Mouse (Mus musculus): ENCODE results near the gene B230219D22Rik. TPM values are rescaled to one million over a fixed set of nuclear protein-coding genes. Genes with fewer than 3 reads are reported as not detected.
"Not testable (repeated sequence)": the region's sequence is repeated elsewhere in the genome, so short reads cannot be mapped to it uniquely, and the experiment has no call there.

B230219D22Rik gene
- total RNA-seq (2021): 100 to 1,000 TPM; 101 TPM

- intact Hi-C loops (cut with DNase I): no loop called here
- peak; percentile 94 for DNase-seq
These were observed at the start of gene B230219D22Rik for GRCm38 (mm10) chr13:55692535-55693242. Gene B230219D22Rik, plus strand, starts transcription at chr13:55693124.

- intact Hi-C loops (cut with DNase I): loop anchor here (5.0 kb wide), 1 partner anchor 33 kb away; no protein-coding TSS in a partner anchor
- DNase-seq: peak; percentile 17
These were observed 48.4 kb upstream of the B230219D22Rik start for GRCm38 (mm10) chr13:55644525-55644924.

GRCm38 (mm10) chr13:55650098-55650497 lies 42.8 kb upstream of the B230219D22Rik start:
- intact Hi-C loops (cut with DNase I): loop anchor here (10.0 kb wide), 1 partner anchor 355 kb away; no protein-coding TSS in a partner anchor
- no peak for DNase-seq

GRCm38 (mm10) chr13:55650980-55651379 lies 41.9 kb upstream of the B230219D22Rik start:
- intact Hi-C loops (cut with DNase I): loop anchor here (10.0 kb wide), 1 partner anchor 356 kb away; no protein-coding TSS in a partner anchor
- DNase-seq: no peak

- intact Hi-C loops (cut with DNase I): no loop called here
- peak; percentile 49 for DNase-seq
These were observed 24.4 kb upstream of the B230219D22Rik start for GRCm38 (mm10) chr13:55668550-55668949.

- DNase-seq: no peak
- intact Hi-C loops (cut with DNase I): no loop called here
These were observed 20.2 kb upstream of the B230219D22Rik start for GRCm38 (mm10) chr13:55672711-55673110.

GRCm38 (mm10) chr13:55677364-55677763 lies 15.6 kb upstream of the B230219D22Rik start:
- DNase-seq: no peak
- intact Hi-C loops (cut with DNase I): loop anchor here (5.0 kb wide), 1 partner anchor 35 kb away; no protein-coding TSS in a partner anchor

- intact Hi-C loops (cut with DNase I): no loop called here
- no peak for DNase-seq
These were observed 10.7 kb upstream of the B230219D22Rik start for GRCm38 (mm10) chr13:55682201-55682600.

- DNase-seq: no peak
- intact Hi-C loops (cut with DNase I): no loop called here
These were observed 9.3 kb upstream of the B230219D22Rik start for GRCm38 (mm10) chr13:55683581-55683980.

- intact Hi-C loops (cut with DNase I): no loop called here
These were observed 6.8 kb upstream of the B230219D22Rik start for GRCm38 (mm10) chr13:55686107-55686633.

GRCm38 (mm10) chr13:55687927-55688602 lies 4.9 kb upstream of the B230219D22Rik start:
- DNase-seq: no peak
- intact Hi-C loops (cut with DNase I): no loop called here

More at GRCm38 (mm10) chr13:55686107-55686633, 6.8 kb upstream of the B230219D22Rik start:
- DNase-seq: no peak

- intact Hi-C loops (cut with DNase I): no loop called here
- DNase-seq: no peak
These were observed 358 bp downstream of the B230219D22Rik start for GRCm38 (mm10) chr13:55693243-55693721.

GRCm38 (mm10) chr13:55694110-55694509 lies 1.2 kb downstream of the B230219D22Rik start:
- intact Hi-C loops (cut with DNase I): no loop called here

GRCm38 (mm10) chr13:55695989-55696388 lies 3.1 kb downstream of the B230219D22Rik start:
- DNase-seq; intact Hi-C loops (cut with DNase I): not testable (repeated sequence)

More at GRCm38 (mm10) chr13:55694110-55694509, 1.2 kb downstream of the B230219D22Rik start:
- DNase-seq: no peak

- DNase-seq: no peak
- intact Hi-C loops (cut with DNase I): no loop called here
These were observed 11.4 kb downstream of the B230219D22Rik start for GRCm38 (mm10) chr13:55704301-55704700.

- intact Hi-C loops (cut with DNase I): loop anchor here (10.0 kb wide), 1 partner anchor 362 kb away; no protein-coding TSS in a partner anchor
- no peak for DNase-seq
These were observed 19.9 kb downstream of the B230219D22Rik start for GRCm38 (mm10) chr13:55712846-55713245.

GRCm38 (mm10) chr13:55714501-55715166 lies 21.7 kb downstream of the B230219D22Rik start, which contains the start of gene Txndc15:
Gene Txndc15, plus strand, starts transcription at chr13:55714650.
- intact Hi-C loops (cut with DNase I): loop anchor here (10.0 kb wide), 1 partner anchor 360 kb away; no protein-coding TSS in a partner anchor
- peak; percentile 88 for DNase-seq

GRCm38 (mm10) chr13:55715167-55715512 lies 22.2 kb downstream of the B230219D22Rik start:
- intact Hi-C loops (cut with DNase I): loop anchor here (10.0 kb wide), 1 partner anchor 360 kb away; no protein-coding TSS in a partner anchor
- DNase-seq: no peak

GRCm38 (mm10) chr13:55715908-55716510 lies 23.1 kb downstream of the B230219D22Rik start:
- intact Hi-C loops (cut with DNase I): loop anchor here (10.0 kb wide), 1 partner anchor 359 kb away; no protein-coding TSS in a partner anchor
- no peak for DNase-seq

GRCm38 (mm10) chr13:55721516-55721915 lies 28.6 kb downstream of the B230219D22Rik start:
- intact Hi-C loops (cut with DNase I): no loop called here
- DNase-seq: peak; percentile 84

All from left cerebral cortex, postnatal 4 days (tissue).